Mouse (Mus musculus): ENCODE measurements around the gene Tuba3a. TPM values are rescaled to one million over a fixed set of nuclear protein-coding genes. Genes with fewer than 3 reads are reported as not detected.

Tuba3a gene
- total RNA-seq, 2 experiments from 2014 or later = not detected

DNA sequence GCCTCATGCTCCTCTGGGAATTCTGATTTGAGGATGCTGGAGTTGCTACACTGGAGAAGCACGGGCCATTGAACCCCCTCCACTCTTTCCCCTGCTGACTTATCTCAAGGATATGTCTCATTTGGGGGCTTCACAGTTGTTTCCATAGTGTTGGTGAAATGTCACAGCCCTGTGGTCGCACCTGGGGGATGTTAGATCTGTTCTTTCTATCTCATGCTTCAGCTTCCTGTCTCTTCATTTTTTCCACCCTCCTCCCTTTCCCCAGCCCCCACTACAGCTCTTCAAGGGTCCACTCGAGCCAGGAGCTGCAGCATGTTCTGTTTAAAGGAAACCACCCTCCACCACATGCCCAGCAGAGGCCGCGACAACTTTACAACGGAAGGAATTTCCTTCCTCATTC lies 47.4 kb downstream of the Tuba3a start:
- no peak for DNase-seq (ENCODE audit: extremely low spot score in 1 of 2, low spot score in 2 of 2)
- intact Hi-C loops (cut with DNase I) = no loop called here

- intact Hi-C loops (cut with DNase I) = no loop called here
- no peak for DNase-seq (ENCODE audit: extremely low spot score in 1 of 2, low spot score in 2 of 2)
These were observed 48.4 kb downstream of the Tuba3a start for GRCm38 (mm10) chr6:125237421-125237820.

DNA sequence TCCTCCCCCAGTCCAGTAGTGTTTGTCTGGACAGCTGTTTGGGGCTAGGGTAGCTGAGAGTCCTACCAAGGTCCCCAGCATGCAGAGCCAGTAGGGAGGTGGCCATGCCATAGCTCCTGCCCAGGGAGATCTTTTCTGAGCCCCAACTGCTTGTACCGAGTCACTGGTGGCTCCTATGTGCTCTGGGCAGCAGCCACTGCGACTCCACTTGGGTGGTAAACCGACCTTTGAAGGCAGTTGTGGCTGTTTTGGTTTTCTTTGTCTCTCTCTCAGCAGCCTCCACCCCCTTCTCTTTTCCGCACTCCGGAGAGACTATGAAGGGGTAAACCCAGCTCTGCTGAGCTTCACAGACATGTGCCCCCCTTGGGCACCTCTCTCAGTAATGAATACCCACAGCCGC lies 49.1 kb downstream of the Tuba3a start, which contains the start of gene Cd27:
TSS of gene Cd27 (minus strand) at position 229 of the 400 bp plus-strand sequence.
- DNase-seq (ENCODE audit: extremely low spot score in 1 of 2, low spot score in 2 of 2) = no peak
- intact Hi-C loops (cut with DNase I) = no loop called here

DNA sequence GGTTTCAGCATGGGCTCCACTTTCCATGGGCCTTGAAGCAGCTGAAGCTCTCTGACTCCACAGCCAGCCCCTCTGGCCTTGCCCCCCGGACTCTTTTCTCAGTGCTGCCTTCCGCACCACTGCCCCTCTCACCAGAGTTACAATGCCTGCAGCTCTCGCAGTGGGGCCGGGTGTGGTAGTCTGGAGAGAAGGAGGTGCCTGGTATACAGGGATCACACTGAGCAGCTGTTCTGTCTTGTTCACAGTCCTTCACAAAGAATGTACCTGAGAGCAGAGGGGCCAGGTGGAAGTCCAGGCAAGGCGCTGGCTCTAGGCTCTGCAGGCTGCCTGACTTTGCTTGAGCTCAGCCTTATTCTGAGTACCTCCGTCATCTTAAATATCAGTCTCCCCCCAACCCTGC lies 49.5 kb downstream of the Tuba3a start:
- intact Hi-C loops (cut with DNase I) = no loop called here
- no peak for DNase-seq (ENCODE audit: extremely low spot score in 1 of 2, low spot score in 2 of 2)

GRCm38 (mm10) chr6:125234520-125234828 lies 51.4 kb downstream of the Tuba3a start:
- no peak for DNase-seq (ENCODE audit: extremely low spot score in 1 of 2, low spot score in 2 of 2)
- intact Hi-C loops (cut with DNase I) = no loop called here

DNA sequence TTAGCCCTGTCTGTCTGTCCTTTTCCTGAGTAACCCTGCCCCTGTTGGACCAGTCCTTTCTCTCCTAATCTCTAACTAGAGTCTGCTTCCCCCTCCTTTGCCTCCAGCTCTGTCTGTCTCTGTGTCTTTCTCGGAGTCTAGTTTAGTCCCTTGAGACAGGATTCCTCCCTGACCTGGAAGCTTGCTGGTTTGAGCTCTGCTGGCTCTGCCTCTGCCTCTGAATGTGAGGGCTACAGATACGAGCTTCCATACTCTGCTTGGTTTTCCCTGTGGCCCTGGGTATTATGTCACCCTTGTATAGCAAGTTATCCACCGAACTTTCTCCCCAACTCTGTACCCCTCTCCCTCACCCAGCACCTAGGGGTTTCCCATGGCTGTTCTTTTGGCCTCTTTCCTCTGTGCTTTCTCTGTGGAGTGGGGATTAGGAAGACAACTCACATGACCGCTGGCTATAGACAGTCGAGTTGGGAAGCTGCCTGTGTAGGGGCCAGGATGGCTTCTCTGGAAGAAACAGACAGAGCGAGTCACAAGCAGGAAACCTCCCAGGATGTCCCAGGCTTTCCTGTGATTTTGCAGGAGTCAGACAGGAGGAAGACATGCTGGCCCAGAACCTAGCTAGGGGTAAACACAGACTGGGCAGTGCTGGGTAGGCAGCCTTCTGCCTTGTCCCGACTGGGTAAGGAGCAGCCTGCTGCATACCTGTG lies 51.9 kb downstream of the Tuba3a start:
- no peak for DNase-seq (ENCODE audit: extremely low spot score in 1 of 2, low spot score in 2 of 2)
- intact Hi-C loops (cut with DNase I) = no loop called here

GRCm38 (mm10) chr6:125232516-125232915 lies 53.3 kb downstream of the Tuba3a start:
- no peak for DNase-seq (ENCODE audit: extremely low spot score in 1 of 2, low spot score in 2 of 2)
- intact Hi-C loops (cut with DNase I) = no loop called here

- intact Hi-C loops (cut with DNase I) = no loop called here
- DNase-seq (ENCODE audit: extremely low spot score in 1 of 2, low spot score in 2 of 2) = no peak
These were observed 53.8 kb downstream of the Tuba3a start for GRCm38 (mm10) chr6:125232045-125232437.

DNA sequence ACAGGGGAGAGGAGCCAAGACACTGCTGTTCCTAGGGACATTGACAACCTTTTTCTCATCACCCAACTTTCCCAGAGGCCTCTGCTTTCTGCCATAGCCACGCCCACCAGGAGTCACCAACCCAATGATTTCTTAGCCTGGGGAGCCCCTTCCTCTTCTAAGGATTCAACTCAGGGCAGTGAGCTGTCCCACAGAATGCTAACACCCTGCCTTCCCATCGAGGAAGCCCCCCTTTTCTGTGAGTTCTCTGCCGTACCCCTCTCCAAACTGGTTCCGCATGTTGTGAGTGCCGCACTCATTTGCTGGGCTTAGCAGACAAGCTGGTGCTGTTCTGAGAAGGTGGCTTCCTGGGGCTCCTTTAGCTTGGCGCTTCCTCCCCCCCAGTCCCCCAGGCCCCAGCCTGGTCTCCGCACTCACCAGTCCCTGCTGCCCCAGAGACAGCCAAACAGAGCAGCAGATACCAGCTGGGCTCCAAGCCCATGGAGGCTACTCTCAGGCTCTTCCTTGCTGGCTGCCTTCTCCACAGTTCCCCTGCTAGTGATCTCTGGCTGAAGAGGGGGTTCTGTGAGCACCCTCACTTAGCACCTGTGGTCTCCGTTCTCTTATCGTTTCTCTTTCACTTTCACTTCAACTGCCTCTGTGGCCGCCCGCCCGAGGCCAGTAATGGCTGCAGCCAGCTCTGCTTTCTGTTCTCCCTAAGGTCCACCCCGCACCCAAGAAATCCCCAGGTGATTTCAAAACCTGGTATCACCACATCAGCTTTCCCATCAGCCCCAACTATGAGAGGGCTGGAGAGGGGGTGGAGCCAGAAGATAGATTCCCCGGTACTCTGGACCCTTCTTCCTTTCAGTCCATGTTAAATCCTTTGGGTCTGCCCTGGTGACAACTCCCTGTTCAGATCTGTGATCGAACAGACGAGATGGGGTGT lies 54.5 kb downstream of the Tuba3a start, which contains the start of gene Tapbpl:
TSS of gene Tapbpl (minus strand) at position 744 of the 928 bp plus-strand sequence.
- intact Hi-C loops (cut with DNase I) = no loop called here
- peak in 1 of 2 experiments; percentile 65 for DNase-seq (ENCODE audit: extremely low spot score in 1 of 2, low spot score in 2 of 2)

GRCm38 (mm10) chr6:125230571-125230970 lies 55.3 kb downstream of the Tuba3a start:
- DNase-seq (ENCODE audit: extremely low spot score in 1 of 2, low spot score in 2 of 2) = no peak
- intact Hi-C loops (cut with DNase I) = no loop called here

Small RNAs within 50 kb of the gene (microRNA-seq; reads per million reads assigned to microRNA genes)
- gene Mir8113 = not detected

Other genes starting within 250 kb of the Tuba3a start
- 10 to 100 TPM; 56.9 to 59.9 TPM for gene Ing4, start 246.3 kb downstream of the Tuba3a start, total RNA-seq (2021)
- 1 to 10 TPM; 8.0 to 8.7 TPM for gene Acrbp, start 236.4 kb downstream of the Tuba3a start, total RNA-seq (2021)
- gene Lpar5, start 218.1 kb downstream of the Tuba3a start, total RNA-seq (2021) = 1 to 10 TPM in 1 of 2 experiments, under 1 TPM in 1; 0.45 to 1.0 TPM
- 100 to 1,000 TPM; 147 to 157 TPM for gene Chd4, start 190.1 kb downstream of the Tuba3a start, total RNA-seq (2021)
- gene Nop2, start 154.1 kb downstream of the Tuba3a start, total RNA-seq (2021) = 10 to 100 TPM; 32.4 to 35.6 TPM
- gene Iffo1, start 140.8 kb downstream of the Tuba3a start, total RNA-seq (2021) = 10 to 100 TPM; 38.7 to 40.2 TPM
- 1,000 to 10,000 TPM; 1,896 to 1,966 TPM for gene Gapdh, start 119.6 kb downstream of the Tuba3a start, total RNA-seq (2021)
- gene Ncapd2, start 94.3 kb downstream of the Tuba3a start, total RNA-seq (2021) = 10 to 100 TPM; 31.7 to 32.7 TPM
- gene Mrpl51, start 94.2 kb downstream of the Tuba3a start, total RNA-seq (2021) = 10 to 100 TPM; 70.1 to 78.7 TPM
- gene Vamp1, start 70.5 kb downstream of the Tuba3a start, total RNA-seq (2021) = 10 to 100 TPM; 25.7 to 26.5 TPM
- 1 to 10 TPM; 2.4 to 2.5 TPM for gene Tapbpl, start 54.2 kb downstream of the Tuba3a start, total RNA-seq (2021)
- not detected for gene Cd27, start 49.0 kb downstream of the Tuba3a start, total RNA-seq (2021)
- gene Ltbr, start 27.8 kb upstream of the Tuba3a start, total RNA-seq (2021) = 1 to 10 TPM; 9.4 to 9.7 TPM
- 1 to 10 TPM; 2.0 to 2.3 TPM for gene Scnn1a, start 34.6 kb upstream of the Tuba3a start, total RNA-seq (2021)
- 10 to 100 TPM in 1 of 2 experiments, 1 to 10 TPM in 1; 9.4 to 11.8 TPM for gene Tnfrsf1a, start 63.3 kb upstream of the Tuba3a start, total RNA-seq (2021)
- under 1 TPM; 0.14 to 0.24 TPM for gene Plekhg6, start 94.8 kb upstream of the Tuba3a start, total RNA-seq (2021)
- gene Cd9, start 208.7 kb upstream of the Tuba3a start, total RNA-seq (2021) = 10 to 100 TPM; 56.6 to 57.5 TPM